Mouse (Mus musculus) left cerebral cortex, postnatal 10 days (tissue): ENCODE measurements around the gene Rgs19. TPM values are rescaled to one million over a fixed set of nuclear protein-coding genes. Genes with fewer than 3 reads are reported as not detected.

Source experiments
- DNase-seq, 2 experiments: peaks; one replicate each; pipeline ENCODE4 v3.0.0; 2021 to 2022; ENCODE audit warnings: low spot score in 2 of 2, mixed read lengths in 1 of 2; ENCODE audit errors: extremely low spot score in 1 of 2
- intact Hi-C: fragments of 180-260 bp; cut with DNase I; formaldehyde crosslinking; loops from one replicate; pipeline ENCODE4 v1.15.1; 2025
- total RNA-seq, 2 experiments: library from RNA; stranded (reverse); gene quantifications; 2 replicates each; pipeline ENCODE4 v1.2.3; 2021

Rgs19 gene
- total RNA-seq, result 10 to 100 TPM; 48.8 to 57.2 TPM

GRCm38 (mm10) chr2:181693339-181694280 is at the start of gene Rgs19:
TSS of gene Rgs19 (minus strand) at chr2:181693977.
- DNase-seq, result peak; percentile 74 to 91
- intact Hi-C loops, result no loop called here

- DNase-seq, result no peak
Observed at GRCm38 (mm10) chr2:181730051-181730450, 36.3 kb upstream of the Rgs19 start.

GRCm38 (mm10) chr2:181727659-181728262 is 34.0 kb upstream of the Rgs19 start:
- DNase-seq, result no peak
- intact Hi-C loops, result no loop called here

More at GRCm38 (mm10) chr2:181730051-181730450, 36.3 kb upstream of the Rgs19 start:
- intact Hi-C loops, result no loop called here

GRCm38 (mm10) chr2:181722213-181722612 is 28.4 kb upstream of the Rgs19 start:
- peak in 1 of 2 experiments; percentile 50 for DNase-seq
- intact Hi-C loops, result loop anchor here (2.0 to 5.0 kb wide), 2 partner anchors 85 to 143 kb away; partner anchors contain the start of gene Polr3k

GRCm38 (mm10) chr2:181721200-181721599 is 27.4 kb upstream of the Rgs19 start:
- intact Hi-C loops, result loop anchor here (5.0 kb wide), 1 partner anchor 86 kb away; no protein-coding TSS in a partner anchor
- no peak for DNase-seq

- no peak for DNase-seq
- intact Hi-C loops, result loop anchor here (5.0 kb wide), 1 partner anchor 87 kb away; no protein-coding TSS in a partner anchor
Observed at GRCm38 (mm10) chr2:181720061-181720460, 26.3 kb upstream of the Rgs19 start.

GRCm38 (mm10) chr2:181716991-181717390 is 23.2 kb upstream of the Rgs19 start:
- DNase-seq, result no peak
- intact Hi-C loops, result no loop called here

- no peak for DNase-seq
- intact Hi-C loops, result no loop called here
Observed at GRCm38 (mm10) chr2:181715382-181715781, 21.6 kb upstream of the Rgs19 start.

- intact Hi-C loops, result no loop called here
- DNase-seq, result peak; percentile 59 to 79
Observed at GRCm38 (mm10) chr2:181714903-181715326, 21.1 kb upstream of the Rgs19 start, which contains the start of gene Oprl1. TSS of gene Oprl1 (plus strand) at chr2:181715016.

GRCm38 (mm10) chr2:181713749-181714148 is 20.0 kb upstream of the Rgs19 start:
- DNase-seq, result peak in 1 of 2 experiments; percentile 54
- intact Hi-C loops, result no loop called here

GRCm38 (mm10) chr2:181706668-181707067 is 12.9 kb upstream of the Rgs19 start:
- intact Hi-C loops, result no loop called here

GRCm38 (mm10) chr2:181698241-181698640 is 4.5 kb upstream of the Rgs19 start, which contains the start of gene Lkaaear1:
TSS of gene Lkaaear1 (minus strand) at chr2:181698442.
- intact Hi-C loops, result no loop called here
- no peak for DNase-seq

More at GRCm38 (mm10) chr2:181706668-181707067, 12.9 kb upstream of the Rgs19 start:
- no peak for DNase-seq

GRCm38 (mm10) chr2:181696801-181697420 is 3.1 kb upstream of the Rgs19 start:
- intact Hi-C loops, result no loop called here
- DNase-seq, result no peak

GRCm38 (mm10) chr2:181695776-181696175 is 2.0 kb upstream of the Rgs19 start:
- intact Hi-C loops, result no loop called here

GRCm38 (mm10) chr2:181694581-181694980 is 804 bp upstream of the Rgs19 start:
- no peak for DNase-seq
- intact Hi-C loops, result no loop called here

More at GRCm38 (mm10) chr2:181695776-181696175, 2.0 kb upstream of the Rgs19 start:
- DNase-seq, result no peak

- intact Hi-C loops, result no loop called here
- DNase-seq, result no peak
Observed at GRCm38 (mm10) chr2:181692304-181692703, 1.5 kb downstream of the Rgs19 start.

- intact Hi-C loops, result no loop called here
- no peak for DNase-seq
Observed at GRCm38 (mm10) chr2:181691571-181691970, 2.2 kb downstream of the Rgs19 start.

- intact Hi-C loops, result no loop called here
- DNase-seq, result no peak
Observed at GRCm38 (mm10) chr2:181691083-181691482, 2.7 kb downstream of the Rgs19 start.
